Comparison of ENCODE assay signal across 22 mouse cellular contexts in the genomic region with DNA sequence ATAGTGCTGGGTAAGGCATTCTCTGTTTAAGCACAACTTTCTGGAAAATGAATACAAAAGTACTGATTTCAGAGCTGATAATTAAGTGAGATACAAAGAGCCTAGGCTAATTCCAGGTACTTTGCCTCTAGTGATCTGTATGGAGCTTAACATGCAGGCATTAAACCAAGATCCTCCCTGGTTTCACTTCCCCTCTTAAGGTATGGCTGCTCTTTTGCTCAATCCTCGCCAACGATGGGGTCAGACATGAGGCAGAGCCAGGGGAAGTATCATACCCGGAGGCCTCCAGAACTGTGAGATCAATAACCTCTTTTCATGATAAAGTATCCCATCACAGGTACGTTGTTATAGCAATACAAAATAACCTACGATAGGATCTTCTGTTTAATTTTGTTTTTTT. TPM values are rescaled to one million over a fixed set of nuclear protein-coding genes. Genes with fewer than 3 reads are reported as not detected.
"Had no signal": no experiment of that assay in that cellular context is flagged by ENCODE, and none has a peak within 500 bp of the region (broad histone marks: within the 10 kb centered on the region; RNA-seq: fewer than 3 reads in every experiment).

No protein-coding gene starts in this region.

- DNase-seq: lung, adult 18-20 months; lung, embryonic 14.5 days; lung, postnatal 10 days; lung, postnatal 4 days; midbrain, embryonic 14.5 days; retina, postnatal 1 day; right cerebral cortex, adult 18-20 months; right cerebral cortex, postnatal 25 days; right cerebral cortex, postnatal 4 days; spleen, adult 18-20 months; thymus, adult 2 months; thymus, postnatal 25 days; thymus, postnatal 4 days had no signal

- H3K36me3 ChIP-seq: midbrain, embryonic 12.5 days; neural tube, embryonic 13.5 days; neural tube, embryonic 15.5 days; stomach, embryonic 15.5 days had no signal

- H3K4me1 ChIP-seq: stomach, embryonic 15.5 days had no signal

- ATAC-seq: midbrain, embryonic 16.5 days had no signal

- H3K4me3 ChIP-seq: midbrain, embryonic 12.5 days; myocyte; neural tube, embryonic 13.5 days; neural tube, embryonic 15.5 days; stomach, embryonic 15.5 days had no signal

- H3K9me3 ChIP-seq: midbrain, embryonic 12.5 days; neural tube, embryonic 13.5 days; neural tube, embryonic 15.5 days; stomach, embryonic 15.5 days had no signal

- H3K27ac ChIP-seq: liver, embryonic 14.5 days; midbrain, embryonic 12.5 days; neural tube, embryonic 13.5 days; neural tube, embryonic 15.5 days; stomach, embryonic 15.5 days; stomach, postnatal 0 days had no signal

- H3K27me3 ChIP-seq: neural tube, embryonic 15.5 days; stomach, embryonic 15.5 days had no signal

RNA-seq across cellular contexts. Expression of a gene that starts 5.3 kb away (rescaled TPM):
- total RNA-seq: megakaryocyte-erythroid progenitor cell, adult 5-6 weeks had no signal
